Mouse (Mus musculus) cerebellum, adult 8-10 months (tissue): ENCODE data around the gene D030056L22Rik.

ENCODE experiments used
- DNase-seq: peaks from one replicate; pipeline ENCODE4 v3.0.0; 2022

Gene D030056L22Rik

GRCm38 (mm10) chr19:18712866-18713300 is at the start of gene D030056L22Rik:
Gene D030056L22Rik (plus strand): TSS chr19:18713193.
- peak; percentile 96 for DNase-seq

DNA sequence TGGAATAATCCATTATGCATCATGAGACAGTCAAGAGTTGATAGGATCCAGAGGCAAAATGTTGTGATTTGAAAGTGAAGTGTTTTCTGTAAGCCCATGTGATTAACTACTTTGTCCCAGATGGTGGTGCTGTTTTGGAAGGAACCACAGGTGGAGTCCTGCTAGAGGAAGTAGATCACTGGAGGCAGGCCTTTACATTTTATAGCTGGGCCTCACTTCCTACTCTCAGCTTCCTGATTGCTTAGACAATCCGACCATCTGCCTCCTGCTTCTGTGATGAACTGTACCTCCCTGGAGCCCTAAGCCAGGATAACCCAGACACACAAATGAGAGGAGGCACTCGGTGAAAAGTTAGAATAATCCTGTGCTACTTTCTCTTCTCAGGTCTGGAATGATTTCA is 49.1 kb upstream of the D030056L22Rik start:
- no peak for DNase-seq

DNA sequence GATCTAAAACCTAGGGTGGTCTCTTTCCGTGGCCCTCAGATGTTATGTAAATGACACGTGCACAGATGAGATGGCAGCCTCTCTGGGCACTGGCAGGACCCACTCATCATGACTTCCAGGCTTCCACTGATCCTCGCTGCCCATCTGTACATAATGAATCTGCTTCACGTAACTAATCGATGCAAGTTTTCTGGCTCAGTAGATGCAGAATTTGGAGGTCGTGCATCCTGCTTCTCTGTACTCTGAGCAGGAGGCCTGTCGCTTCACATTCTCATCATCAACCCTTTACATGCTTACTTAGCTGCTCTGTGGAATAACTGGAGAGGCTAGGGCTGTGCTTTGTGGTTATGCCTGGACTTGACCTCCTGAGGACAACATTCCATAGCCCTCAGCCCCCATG is 46.0 kb upstream of the D030056L22Rik start:
- no peak for DNase-seq

DNA sequence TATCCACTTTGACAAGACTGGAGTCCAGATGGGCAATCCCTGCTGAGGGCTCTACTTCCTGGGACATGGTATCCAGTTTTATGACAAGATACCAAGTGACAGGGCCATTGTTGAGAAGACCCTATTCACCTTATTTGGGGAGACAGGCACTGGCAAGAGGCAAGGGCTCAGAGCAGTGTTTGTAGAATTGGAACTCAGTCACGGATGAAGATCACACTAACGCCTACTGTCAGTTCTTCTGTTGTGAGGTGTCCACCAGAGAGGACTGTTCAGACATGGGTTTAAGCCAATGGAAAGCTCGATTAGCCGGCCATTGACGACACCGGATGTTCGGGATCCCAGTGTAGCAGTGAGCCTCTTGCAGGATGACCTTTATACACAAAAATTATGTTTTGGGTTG is 43.4 kb upstream of the D030056L22Rik start:
- DNase-seq: no peak

GRCm38 (mm10) chr19:18670608-18671007 is 42.4 kb upstream of the D030056L22Rik start, which contains the start of gene Carnmt1:
Gene Carnmt1 (plus strand): TSS chr19:18670764.
- peak; percentile 99 for DNase-seq

DNA sequence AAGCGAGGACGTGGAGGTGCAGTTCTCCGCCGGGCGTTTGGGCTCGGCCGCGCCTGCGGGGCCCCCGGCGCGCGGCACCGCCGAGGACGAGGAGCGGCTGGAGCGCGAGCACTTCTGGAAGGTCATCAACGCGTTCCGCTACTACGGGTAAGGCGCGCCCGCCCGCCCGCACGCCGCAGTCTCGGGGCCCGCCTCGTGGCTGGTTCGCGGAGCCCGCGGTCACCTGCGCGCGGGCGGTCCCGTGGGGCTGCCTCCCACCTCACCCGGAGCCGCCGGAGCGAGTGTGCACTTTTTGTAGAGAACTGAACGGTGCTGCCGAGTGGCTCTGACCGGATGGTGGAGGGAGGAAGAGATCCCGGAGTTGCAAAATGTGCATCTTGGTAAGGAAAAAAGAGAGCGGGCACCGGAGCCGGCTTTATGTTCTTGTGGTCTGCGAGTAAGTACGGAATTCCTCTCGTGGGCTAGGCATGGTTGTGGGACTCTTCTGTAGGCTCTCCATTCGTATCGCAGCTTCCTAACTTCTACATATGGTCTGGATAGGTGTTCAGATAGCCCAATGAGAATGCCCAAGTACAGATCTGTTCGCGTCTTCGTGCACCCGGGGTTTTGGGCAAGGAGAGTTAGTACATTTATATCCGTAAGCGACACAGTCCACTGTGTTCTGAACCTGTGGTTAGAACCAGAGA is 41.8 kb upstream of the D030056L22Rik start:
- peak; percentile 61 for DNase-seq

- DNase-seq: no peak
Observed at GRCm38 (mm10) chr19:18672498-18672897, 40.5 kb upstream of the D030056L22Rik start.

GRCm38 (mm10) chr19:18673116-18673515 is 39.9 kb upstream of the D030056L22Rik start:
- DNase-seq: no peak

GRCm38 (mm10) chr19:18682142-18682541 is 30.9 kb upstream of the D030056L22Rik start:
- no peak for DNase-seq

GRCm38 (mm10) chr19:18687556-18687955 is 25.4 kb upstream of the D030056L22Rik start:
- DNase-seq: peak; percentile 17

DNA sequence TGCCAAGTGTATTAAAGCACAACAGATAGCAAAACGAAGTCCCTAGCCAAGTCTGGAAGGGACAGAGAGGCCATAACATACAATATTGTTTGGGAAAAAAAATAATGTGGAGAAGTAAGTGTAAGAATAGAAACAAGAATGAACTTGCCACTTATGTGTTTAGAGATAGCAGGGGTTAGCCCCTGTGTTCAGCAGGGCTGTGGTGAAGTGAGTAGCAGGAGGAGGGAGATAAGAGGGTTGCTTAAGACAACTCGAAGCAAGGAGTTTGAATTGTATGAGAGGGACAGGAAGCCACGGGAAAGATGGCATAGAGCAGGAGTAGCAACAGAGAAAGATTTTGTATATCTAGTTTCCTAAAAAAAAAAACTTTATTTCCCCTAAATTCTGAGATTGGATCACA is 20.8 kb upstream of the D030056L22Rik start:
- no peak for DNase-seq

DNA sequence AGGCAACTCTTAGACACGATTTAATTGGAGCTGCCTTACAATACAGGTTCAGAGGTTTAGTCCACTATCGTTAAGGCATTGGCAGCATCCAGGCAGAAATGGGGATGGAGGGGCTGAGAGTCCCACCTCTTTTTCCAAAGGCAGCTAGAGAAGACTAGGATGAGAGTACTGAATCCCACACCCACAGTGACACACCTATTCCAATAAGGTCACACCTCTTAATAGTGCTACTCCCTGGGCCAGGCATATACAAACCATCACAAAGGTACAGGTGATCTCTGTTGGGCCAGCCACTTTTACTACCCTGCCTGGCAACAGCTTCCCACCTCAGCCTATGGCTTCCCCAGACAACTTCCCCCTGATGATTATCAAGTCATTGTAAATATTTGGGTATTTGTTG is 20.2 kb upstream of the D030056L22Rik start:
- no peak for DNase-seq

DNA sequence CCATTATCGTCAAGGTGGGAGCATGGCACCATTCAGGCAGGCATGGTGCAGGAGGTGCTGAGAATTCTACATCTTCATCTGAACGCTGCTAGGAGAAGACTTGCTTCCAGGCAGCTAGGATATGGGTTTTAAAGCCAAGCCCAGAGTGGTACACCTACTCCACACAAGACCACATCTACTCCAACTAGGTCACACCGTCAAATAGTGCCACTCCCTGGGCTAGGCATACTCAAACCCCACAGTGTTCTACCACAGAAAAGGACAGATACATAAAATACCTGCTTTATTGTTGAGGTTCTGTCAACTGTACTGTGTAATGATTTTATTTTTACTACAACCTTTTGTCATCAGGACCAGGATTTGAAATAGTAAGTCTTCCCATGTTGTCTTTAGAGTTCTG is 17.9 kb upstream of the D030056L22Rik start:
- DNase-seq: no peak

DNA sequence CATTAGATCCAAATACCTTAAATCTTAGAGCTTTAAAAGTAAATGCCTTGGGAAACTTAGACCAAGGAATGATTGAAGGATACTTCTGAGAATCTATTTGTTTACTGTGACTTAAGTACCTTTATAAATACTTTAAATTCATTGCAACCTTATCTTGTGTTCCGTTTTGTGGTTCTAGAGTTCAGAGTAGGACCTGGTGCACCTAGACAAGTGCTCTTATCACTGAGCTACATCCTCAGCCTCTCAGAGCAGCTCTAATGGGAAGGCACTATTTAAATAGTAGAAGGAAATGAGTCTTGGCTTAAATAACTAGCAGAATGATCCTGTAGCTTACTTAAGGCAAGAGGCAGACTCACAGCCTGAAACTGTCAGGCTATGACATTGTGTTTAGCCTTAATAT is 17.4 kb upstream of the D030056L22Rik start:
- no peak for DNase-seq

DNA sequence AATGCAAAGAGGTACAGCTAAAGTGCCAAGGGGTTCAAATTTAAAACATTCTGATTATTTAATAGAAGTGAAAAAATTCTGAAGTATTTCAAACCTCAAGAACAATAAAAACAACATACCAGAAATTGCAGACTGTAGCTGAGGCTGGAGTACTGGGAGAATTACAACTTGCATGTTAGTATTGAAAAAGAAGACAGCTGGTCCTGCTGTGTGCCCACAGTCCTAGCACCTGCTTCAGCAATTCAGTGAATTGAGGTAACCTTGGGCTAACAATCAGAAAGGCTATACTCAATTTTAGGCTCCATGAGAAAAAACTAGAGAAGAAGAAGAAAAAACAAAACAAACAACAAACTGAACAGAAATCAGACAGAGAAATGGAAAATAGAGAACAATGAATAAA is 4.9 kb upstream of the D030056L22Rik start:
- peak; percentile 20 for DNase-seq

DNA sequence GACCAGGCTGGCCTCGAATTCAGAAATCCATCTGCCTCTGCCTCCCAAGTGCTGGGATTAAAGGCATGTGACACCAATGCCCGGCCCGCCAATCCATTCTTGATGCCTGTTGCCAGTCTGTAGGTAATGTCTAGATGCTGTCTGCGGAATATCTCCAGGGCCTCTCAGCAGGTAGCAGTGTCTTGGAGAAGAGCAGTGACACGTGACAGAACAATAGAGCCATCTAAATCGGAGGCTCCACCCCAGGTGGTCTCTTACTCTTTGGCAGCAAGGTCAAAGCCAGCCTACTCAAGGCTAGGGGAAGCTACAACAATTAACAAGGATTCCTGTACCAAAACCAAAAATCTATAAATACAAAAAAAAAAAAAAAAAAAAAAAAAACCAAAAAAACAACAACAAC is 2.1 kb upstream of the D030056L22Rik start:
- no peak for DNase-seq

DNA sequence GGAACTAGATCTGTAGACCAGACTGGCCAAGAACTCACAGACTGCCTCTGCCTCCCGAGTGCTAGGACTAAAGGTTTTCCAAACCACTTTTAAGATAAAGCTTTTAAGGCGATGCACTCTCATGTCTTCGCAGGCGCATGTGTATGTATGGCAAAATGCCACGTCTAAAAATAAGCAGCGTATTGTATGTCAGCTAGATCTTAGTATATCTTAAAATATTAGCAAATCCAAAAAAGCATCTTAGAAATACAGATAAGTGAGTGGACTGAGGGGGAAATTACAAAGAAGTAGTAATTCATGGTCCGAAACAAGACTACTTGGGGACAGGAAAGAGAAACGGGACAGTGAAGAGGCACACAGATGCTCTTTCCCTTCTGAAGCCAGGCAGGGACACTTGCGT is 1.4 kb upstream of the D030056L22Rik start:
- DNase-seq: no peak

- no peak for DNase-seq
Observed at GRCm38 (mm10) chr19:18712153-18712865, 684 bp upstream of the D030056L22Rik start.

DNA sequence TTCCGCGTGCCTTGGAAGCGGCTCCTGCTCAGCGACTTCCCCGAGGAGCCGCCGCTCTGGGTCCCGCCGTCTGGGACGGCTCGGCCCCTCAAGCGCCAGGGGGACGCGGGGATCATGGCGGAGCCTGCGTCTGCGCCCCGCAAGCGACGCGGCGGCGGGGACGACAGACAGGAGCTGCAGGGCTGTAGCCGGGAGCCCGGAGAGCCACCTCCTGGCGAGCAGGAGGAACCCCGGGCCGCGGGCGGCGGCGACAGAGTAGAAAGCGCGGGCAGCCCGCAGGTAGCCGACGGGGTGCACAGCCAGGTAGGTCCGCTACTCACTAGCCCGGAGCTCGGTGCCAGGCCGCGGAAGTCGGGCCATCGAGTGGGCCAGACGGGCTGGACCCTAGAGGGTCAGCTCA is 364 bp downstream of the D030056L22Rik start:
- DNase-seq: peak; percentile 50

- peak; percentile 72 for DNase-seq
Observed at GRCm38 (mm10) chr19:18716374-18716773, 3.4 kb downstream of the D030056L22Rik start.

- no peak for DNase-seq
Observed at GRCm38 (mm10) chr19:18720337-18720736, 7.3 kb downstream of the D030056L22Rik start.

- DNase-seq: no peak
Observed at GRCm38 (mm10) chr19:18725186-18725585, 12.2 kb downstream of the D030056L22Rik start.

DNA sequence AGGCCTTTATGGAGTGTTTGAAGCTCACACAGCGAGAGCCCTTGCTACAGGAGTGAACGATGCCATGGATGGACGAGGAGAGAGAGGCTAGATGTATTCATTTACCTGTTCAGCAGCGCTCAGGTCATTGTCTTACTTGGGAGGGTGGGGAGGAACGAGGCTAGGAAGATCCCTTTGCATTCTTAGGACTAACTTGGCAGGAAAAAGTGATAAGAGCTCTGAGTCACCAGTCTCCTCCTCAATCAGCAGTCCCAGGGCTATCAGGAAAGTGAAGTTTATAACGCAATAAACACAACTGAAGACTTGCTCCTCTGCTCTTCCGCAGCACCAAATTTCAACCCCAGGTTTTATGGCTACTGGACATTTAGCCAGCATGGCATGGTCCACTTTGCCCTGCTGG is 17.3 kb downstream of the D030056L22Rik start:
- DNase-seq: no peak

GRCm38 (mm10) chr19:18731077-18731476 is 18.1 kb downstream of the D030056L22Rik start:
- DNase-seq: no peak
